Mouse (Mus musculus): ENCODE results near the gene March7.

DNA sequence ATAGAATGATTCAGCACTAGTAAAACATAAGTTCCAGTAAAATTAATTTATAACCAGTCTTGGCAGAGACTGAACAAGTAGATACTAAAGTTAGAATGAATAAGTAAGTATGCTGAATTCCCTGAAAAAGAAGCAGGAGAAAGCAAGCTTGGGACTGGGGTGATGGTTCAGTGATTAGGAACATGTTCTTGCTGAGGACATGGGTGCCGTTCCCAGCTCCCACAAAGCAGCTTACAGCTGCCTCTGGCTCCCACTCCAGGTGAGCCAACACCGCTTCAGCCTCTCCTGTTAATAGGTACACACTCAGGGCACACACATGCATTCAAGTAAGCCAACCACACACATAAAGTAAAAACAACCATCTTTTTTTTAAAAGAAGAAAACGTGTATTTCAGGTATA lies 32.2 kb upstream of the March7 start:
- TF ChIP-seq CTCF (IDR thresholded peaks at IDR 0.05; ENCODE audit: low read depth, low read length) (no peak), POLR2A (IDR thresholded peaks at IDR 0.05; ENCODE audit: borderline replicate concordance, low read depth, low read length) (no peak)

Data from bone marrow macrophage, adult 2 months (primary cell).